Mouse (Mus musculus) heart, embryonic 14.5 days (tissue): ENCODE results near the gene Alox12. TPM values are rescaled to one million over a fixed set of nuclear protein-coding genes. Genes with fewer than 3 reads are reported as not detected.

Experiments
- ATAC-seq: fragments of 200-750 bp; cut with Nextera tagmentation; 2 replicates; pipeline ENCODE4 v1.8.0; 2017; ENCODE audit warnings: low read depth, moderate TSS enrichment; ENCODE audit not compliant: insufficient number of reproducible peaks, insufficient read depth, low FRiP score
- H3K27ac ChIP-seq, 2 experiments: fragments of 200-500 bp in 1 of 2; fragments of 300-500 bp in 1 of 2; sonication (generic) in 1 of 2; replicated peaks in 1 of 2; 2 replicates each; pipeline ENCODE4 v1.5.1; 2012 to 2014; ENCODE audit warnings: low read depth in 2 of 2, low read length in 2 of 2, control low read depth in 1 of 2, mild to moderate bottlenecking in 1 of 2, mixed read lengths in 1 of 2; ENCODE audit not compliant: control insufficient read depth in 1 of 2, insufficient read depth in 1 of 2
- H3K27me3 ChIP-seq: fragments of 300-500 bp; sonication (generic); 2 replicates; pipeline ENCODE4 v1.6.1; 2014; ENCODE audit warnings: mild to moderate bottlenecking, low read length, control low read depth; ENCODE audit not compliant: control insufficient read depth, insufficient read depth
- H3K36me3 ChIP-seq: fragments of 300-500 bp; sonication (generic); 2 replicates; pipeline ENCODE4 v1.6.1; 2014; ENCODE audit warnings: mild to moderate bottlenecking, control low read depth, low read length, mixed read lengths; ENCODE audit not compliant: control insufficient read depth, insufficient read depth
- H3K4me1 ChIP-seq, 2 experiments: fragments of 200-500 bp in 1 of 2; fragments of 300-500 bp in 1 of 2; sonication (generic) in 1 of 2; 2 replicates each; pipeline ENCODE4 v1.6.1; 2012 to 2014; ENCODE audit warnings: low read length in 2 of 2, control low read depth in 1 of 2, mixed read lengths in 1 of 2; ENCODE audit not compliant: control insufficient read depth in 2 of 2, insufficient read depth in 2 of 2
- H3K4me2 ChIP-seq: fragments of 300-500 bp; sonication (generic); 2 replicates; pipeline ENCODE4 v1.6.1; 2014; ENCODE audit warnings: mild to moderate bottlenecking, low read length
- H3K4me3 ChIP-seq, 2 experiments: fragments of 200-500 bp in 1 of 2; fragments of 300-500 bp in 1 of 2; sonication (generic) in 1 of 2; 2 replicates each; pipeline ENCODE4 v1.5.1; 2012 to 2014; ENCODE audit warnings: low read length in 2 of 2, mild to moderate bottlenecking in 2 of 2, control low read depth in 1 of 2, low read depth in 1 of 2, moderate library complexity in 1 of 2; ENCODE audit not compliant: control insufficient read depth in 1 of 2, insufficient read depth in 1 of 2
- H3K9ac ChIP-seq: fragments of 300-500 bp; sonication (generic); 2 replicates; pipeline ENCODE4 v1.6.1; 2014; ENCODE audit warnings: mild to moderate bottlenecking, low read length
- H3K9me3 ChIP-seq: fragments of 300-500 bp; sonication (generic); 2 replicates; pipeline ENCODE4 v1.6.1; 2016; ENCODE audit warnings: low read length, control low read depth; ENCODE audit not compliant: control insufficient read depth
- WGBS: fragments of 180-500 bp; shearing (Covaris S2); extraction: QIAGEN DNeasy Blood & Tissue Kit; methylation state at CpG from one replicate; pipeline ENCODE4 v1.1.7; 2014; 5-methylcytosine and 5-hydroxymethylcytosine counted together
- polyA plus RNA-seq: library from polyadenylated mRNA; unstranded; fragments of >200 nt; fragmentation: Nextera tagmentation; extraction: Ambion mirVana; gene quantifications from 2 replicates; pipeline ENCODE4 v1.2.1, GENCODE M21; 2014

The Alox12 gene
- polyA plus RNA-seq, 1 experiment from 2014 or later, result 3.0 TPM

GRCm38 (mm10) chr11:70288102-70288501 lies 32.9 kb upstream of the Alox12 start:
- no peak for ATAC-seq
- Histone ChIP-seq H3K9me3 (no peaks in the 10 kb centered on the region), H3K4me3 (no peak overlapping the region), H3K4me2 (no peak overlapping the region), H3K27ac (no peak overlapping the region), H3K36me3 (no peaks in the 10 kb centered on the region), H3K27me3 (no peaks in the 10 kb centered on the region), H3K4me1 (peaks cover 4 to 6% of the 10 kb centered on the region in 2 experiments; a peak in 3 of 4 replicates), H3K9ac (no peak overlapping the region)
- 84% methylated on average over 10 of the region's 10 CpGs for WGBS

DNA sequence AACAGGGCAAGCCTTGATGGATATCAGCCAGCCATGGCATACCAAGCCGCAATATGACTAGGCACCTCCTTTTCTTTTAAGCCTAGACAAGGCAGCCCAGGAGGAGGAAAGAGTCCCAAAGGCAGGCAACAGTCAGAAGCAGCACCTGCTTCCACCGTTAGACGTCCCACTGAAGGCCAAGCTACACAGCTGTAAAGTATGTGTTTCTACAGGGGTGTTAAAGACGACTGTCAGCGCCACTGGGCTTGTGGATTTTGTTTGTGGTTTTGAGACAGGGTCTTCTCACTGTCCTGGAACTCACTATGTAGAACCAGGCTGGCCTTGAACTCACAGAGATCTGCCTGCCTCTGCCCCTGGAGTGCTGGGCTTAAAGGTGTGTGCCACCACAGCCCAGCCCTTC lies 30.5 kb upstream of the Alox12 start:
- H3K4me1 ChIP-seq, result peaks cover 4 to 6% of the 10 kb centered on the region in 2 experiments; a peak in 3 of 4 replicates
- no peak for ATAC-seq
- H3K4me2 ChIP-seq, result no peak overlapping the region
- H3K9me3 ChIP-seq, result no peaks in the 10 kb centered on the region
- H3K4me3 ChIP-seq, result no peak overlapping the region
- WGBS, result 58% methylated on average over 5 of the region's 5 CpGs
- H3K9ac ChIP-seq, result no peak overlapping the region
- no peaks in the 10 kb centered on the region for H3K36me3 ChIP-seq
- no peaks in the 10 kb centered on the region for H3K27me3 ChIP-seq
- no peak overlapping the region for H3K27ac ChIP-seq

- no peak for ATAC-seq
- 68% methylated on average over 3 of the region's 3 CpGs for WGBS
- no peak overlapping the region for H3K27ac ChIP-seq
- H3K9me3 ChIP-seq, result no peaks in the 10 kb centered on the region
- H3K9ac ChIP-seq, result no peak overlapping the region
- H3K27me3 ChIP-seq, result no peaks in the 10 kb centered on the region
- no peak overlapping the region for H3K4me2 ChIP-seq
- no peak overlapping the region for H3K4me3 ChIP-seq
- H3K4me1 ChIP-seq, result peaks cover 6% of the 10 kb centered on the region in 2 experiments; a peak in 3 of 4 replicates
- H3K36me3 ChIP-seq, result no peaks in the 10 kb centered on the region
Measured at GRCm38 (mm10) chr11:70284757-70285156, 29.6 kb upstream of the Alox12 start.

DNA sequence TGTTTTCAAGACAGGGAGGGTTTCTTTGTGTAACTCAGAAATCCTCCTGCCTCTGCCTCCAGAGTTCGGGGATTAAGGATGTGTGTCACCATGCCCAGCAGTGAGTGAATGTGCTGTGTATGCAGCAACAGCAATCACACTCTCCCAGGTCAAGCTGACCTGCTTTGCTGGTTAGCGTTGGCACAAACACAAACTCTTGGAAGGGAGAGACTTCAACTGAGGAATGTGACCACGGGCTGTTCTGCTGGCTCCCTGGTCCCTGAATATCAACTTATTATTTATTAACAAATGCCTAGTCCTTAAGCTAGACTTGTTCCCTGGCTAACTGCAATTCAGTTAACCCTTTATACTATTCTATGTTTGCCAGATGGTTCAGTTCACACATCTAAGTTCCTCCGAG lies 28.5 kb upstream of the Alox12 start:
- no peak for ATAC-seq
- Histone ChIP-seq H3K9me3 (no peaks in the 10 kb centered on the region), H3K27me3 (no peaks in the 10 kb centered on the region), H3K36me3 (no peaks in the 10 kb centered on the region), H3K27ac (no peak overlapping the region), H3K4me1 (0 out of 4 replicates have a peak, but pooled peaks cover 0 to 2% of the 10 kb centered on the region in 2 experiments), H3K9ac (no peak overlapping the region), H3K4me3 (no peak overlapping the region), H3K4me2 (no peak overlapping the region)
- WGBS, result 74% methylated on average over 4 of the region's 4 CpGs

- Histone ChIP-seq H3K27ac (no peak overlapping the region), H3K4me1 (0 out of 4 replicates have a peak, but pooled peaks cover 0 to 2% of the 10 kb centered on the region in 2 experiments), H3K9ac (no peak overlapping the region), H3K4me2 (no peak overlapping the region), H3K36me3 (no peaks in the 10 kb centered on the region), H3K9me3 (no peaks in the 10 kb centered on the region), H3K27me3 (no peaks in the 10 kb centered on the region), H3K4me3 (no peak overlapping the region)
- ATAC-seq, result no peak
- 48% methylated on average over 3 of the region's 3 CpGs for WGBS
Measured at GRCm38 (mm10) chr11:70280441-70280840, 25.3 kb upstream of the Alox12 start.

GRCm38 (mm10) chr11:70278961-70279360 lies 23.8 kb upstream of the Alox12 start:
- ATAC-seq, result no peak
- Histone ChIP-seq H3K9ac (no peak overlapping the region), H3K4me2 (no peak overlapping the region), H3K4me1 (0 out of 4 replicates have a peak, but pooled peaks cover 0 to 2% of the 10 kb centered on the region in 2 experiments), H3K36me3 (no peaks in the 10 kb centered on the region), H3K27me3 (no peaks in the 10 kb centered on the region), H3K4me3 (no peak overlapping the region), H3K27ac (no peak overlapping the region), H3K9me3 (no peaks in the 10 kb centered on the region)
- 76% methylated on average over 3 of the region's 3 CpGs for WGBS

GRCm38 (mm10) chr11:70271641-70272040 lies 16.5 kb upstream of the Alox12 start:
- no peak for ATAC-seq
- Histone ChIP-seq H3K9me3 (no peaks in the 10 kb centered on the region), H3K4me1 (no peaks in the 10 kb centered on the region), H3K4me3 (no peak overlapping the region), H3K4me2 (no peak overlapping the region), H3K27ac (no peak overlapping the region), H3K9ac (no peak overlapping the region), H3K27me3 (no peaks in the 10 kb centered on the region), H3K36me3 (no peaks in the 10 kb centered on the region)
- 80% methylated on average over 7 of the region's 7 CpGs for WGBS

GRCm38 (mm10) chr11:70266405-70266804 lies 11.3 kb upstream of the Alox12 start:
- Histone ChIP-seq H3K27ac (peak overlapping the region; percentile 47 to 48; a peak in 3 of 4 replicates), H3K9ac (no peak overlapping the region), H3K9me3 (no peaks in the 10 kb centered on the region), H3K4me2 (no peak overlapping the region), H3K4me3 (no peak overlapping the region), H3K36me3 (no peaks in the 10 kb centered on the region), H3K4me1 (peaks cover 10 to 14% of the 10 kb centered on the region in 2 experiments), H3K27me3 (no peaks in the 10 kb centered on the region)
- 56% methylated on average over 1 of the region's 1 CpGs for WGBS
- no peak for ATAC-seq
